Mouse (Mus musculus): ENCODE results near the gene B4galt1.

GRCm38 (mm10) chr4:40791176-40791575, 62.6 kb downstream of the B4galt1 start:
- no peak for TF ChIP-seq EP300 (IDR thresholded peaks at IDR 0.05; ENCODE audit: insufficient read depth, low read depth, low read length)
- TF ChIP-seq CTCF (IDR thresholded peaks at IDR 0.05; ENCODE audit: low read depth, low read length) = no peak

Data from ES-Bruce4 (cell line).